Mouse (Mus musculus): Measurements from ENCODE around the gene Cdk5r2. TPM values are rescaled to one million over a fixed set of nuclear protein-coding genes. Genes with fewer than 3 reads are reported as not detected.
A peak's percentile ranks its signal among the peaks of the same experiment; 100 is the strongest.

Cdk5r2 gene
- polyA plus RNA-seq, 1 experiment from 2014 or later: not detected

- Histone ChIP-seq H3K36me3 (ENCODE audit: insufficient read depth) (no peaks in the 10 kb centered on the region), H3K4me1 (ENCODE audit: insufficient read depth) (no peaks in the 10 kb centered on the region), H3K9ac (no peak overlapping the region; the same call in 1 of the 2 replicates), H3K4me2 (peak overlapping the region; percentile 55), H3K4me3 (ENCODE audit: low read depth, low read length) (peak overlapping the region; percentile 25; the same call in 1 of the 2 replicates), H3K9me3 (ENCODE audit: low read depth, low read length) (no peaks in the 10 kb centered on the region), H3K27ac (ENCODE audit: low read depth) (no peak overlapping the region), H3K27me3 (ENCODE audit: insufficient read depth, low read length) (peaks cover 80% of the 10 kb centered on the region)
- DNase-seq: no peak
- under 1% methylated on average over 73 of the region's 74 CpGs for WGBS
- ATAC-seq (ENCODE audit: insufficient read depth): no peak
- TF ChIP-seq CTCF (IDR thresholded peaks at IDR 0.05; ENCODE audit: low read depth): no peak
These were observed 27.5 kb downstream of the Cdk5r2 start for GRCm38 (mm10) chr1:74882055-74882734.

DNA sequence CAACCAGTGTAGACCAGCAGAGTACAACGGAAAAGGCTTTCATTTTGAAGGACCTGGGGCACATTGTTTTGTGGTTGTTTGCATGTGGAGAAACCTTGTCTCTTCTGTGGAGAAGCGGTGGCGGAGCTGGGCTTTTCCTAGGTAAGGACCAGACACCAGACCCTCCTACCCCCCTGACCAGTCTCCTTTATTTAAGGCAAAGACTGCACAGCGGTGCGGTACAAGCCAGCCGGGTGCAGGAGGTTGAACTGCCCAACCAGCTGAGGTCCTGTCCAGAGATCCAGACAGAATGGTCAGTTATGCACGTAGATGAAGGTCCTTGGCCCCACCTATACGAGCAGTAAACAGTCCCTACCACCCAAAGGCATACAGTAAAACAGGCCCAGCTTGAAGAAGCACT is 28.1 kb downstream of the Cdk5r2 start:
- ATAC-seq (ENCODE audit: insufficient read depth) (no peak), DNase-seq (no peak)
- WGBS: 6% methylated on average over 8 of the region's 8 CpGs
- H3K9me3 ChIP-seq (ENCODE audit: low read depth, low read length): no peaks in the 10 kb centered on the region
- H3K27me3 ChIP-seq (ENCODE audit: insufficient read depth, low read length): peaks cover 81% of the 10 kb centered on the region
- peak overlapping the region; percentile 55; the same call in 1 of the 2 replicates for H3K4me2 ChIP-seq
- H3K27ac ChIP-seq (ENCODE audit: low read depth): no peak overlapping the region
- TF ChIP-seq CTCF (IDR thresholded peaks at IDR 0.05; ENCODE audit: low read depth): no peak
- H3K4me3 ChIP-seq (ENCODE audit: low read depth, low read length): peak overlapping the region; percentile 25; the same call in 1 of the 2 replicates
- H3K36me3 ChIP-seq (ENCODE audit: insufficient read depth): no peaks in the 10 kb centered on the region
- no peak overlapping the region; the same call in 1 of the 2 replicates for H3K9ac ChIP-seq
- no peaks in the 10 kb centered on the region for H3K4me1 ChIP-seq (ENCODE audit: insufficient read depth)

- Histone ChIP-seq H3K27ac (ENCODE audit: low read depth) (no peak overlapping the region), H3K27me3 (ENCODE audit: insufficient read depth, low read length) (peaks cover 86% of the 10 kb centered on the region), H3K4me2 (no peak overlapping the region), H3K4me1 (ENCODE audit: insufficient read depth) (no peaks in the 10 kb centered on the region), H3K36me3 (ENCODE audit: insufficient read depth) (no peaks in the 10 kb centered on the region), H3K9ac (no peak overlapping the region), H3K4me3 (ENCODE audit: low read depth, low read length) (no peak overlapping the region), H3K9me3 (ENCODE audit: low read depth, low read length) (no peaks in the 10 kb centered on the region)
- DNase-seq (no peak), ATAC-seq (ENCODE audit: insufficient read depth) (no peak)
- WGBS: 4% methylated on average over 5 of the region's 5 CpGs
- no peak for TF ChIP-seq CTCF (IDR thresholded peaks at IDR 0.05; ENCODE audit: low read depth)
These were observed 28.7 kb downstream of the Cdk5r2 start for GRCm38 (mm10) chr1:74883441-74883840.

- DNase-seq (peak; percentile 35), ATAC-seq (ENCODE audit: insufficient read depth) (no peak)
- Histone ChIP-seq H3K27ac (ENCODE audit: low read depth) (no peak overlapping the region), H3K4me2 (peak overlapping the region; percentile 56), H3K4me3 (ENCODE audit: low read depth, low read length) (peak overlapping the region; percentile 28), H3K9me3 (ENCODE audit: low read depth, low read length) (no peaks in the 10 kb centered on the region), H3K27me3 (ENCODE audit: insufficient read depth, low read length) (peaks cover 82% of the 10 kb centered on the region), H3K36me3 (ENCODE audit: insufficient read depth) (no peaks in the 10 kb centered on the region), H3K4me1 (ENCODE audit: insufficient read depth) (no peaks in the 10 kb centered on the region), H3K9ac (no peak overlapping the region)
- WGBS: under 1% methylated on average over 57 of the region's 57 CpGs
- no peak for TF ChIP-seq CTCF (IDR thresholded peaks at IDR 0.05; ENCODE audit: low read depth)
These were observed 29.7 kb downstream of the Cdk5r2 start for GRCm38 (mm10) chr1:74884196-74885141.

DNA sequence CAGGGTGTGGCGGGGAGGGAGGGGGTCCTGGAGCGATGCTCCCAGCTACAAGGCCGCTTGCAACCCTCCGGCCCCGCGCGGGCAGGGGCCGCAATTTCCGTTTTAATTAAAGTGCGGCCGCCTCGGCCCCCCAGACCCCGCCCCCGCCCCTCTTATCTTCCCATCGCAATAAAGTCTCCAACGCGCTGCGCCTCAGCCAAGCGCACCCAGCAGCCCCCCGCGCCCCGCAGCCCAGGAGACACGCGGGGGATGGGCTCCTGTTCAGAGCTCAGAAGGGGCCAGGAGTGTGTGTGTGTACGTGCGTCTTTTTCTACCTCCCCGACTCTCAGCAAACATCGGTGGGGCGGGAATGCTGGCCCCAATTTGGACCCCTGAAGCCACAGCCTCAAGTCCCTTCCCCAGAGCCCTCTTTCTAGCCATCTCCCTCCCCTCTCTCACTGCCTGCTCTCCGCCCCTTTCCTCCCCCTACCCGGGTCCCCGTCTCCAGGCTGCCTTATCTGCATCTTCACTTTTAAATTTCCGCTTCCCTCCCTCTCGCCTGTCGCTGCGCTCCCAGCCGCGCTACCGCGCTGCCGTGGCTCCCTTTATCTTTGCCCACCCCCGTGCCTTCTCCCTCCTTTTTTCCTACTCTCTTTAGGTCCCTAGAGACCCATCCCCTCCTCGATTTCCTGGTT is 30.8 kb downstream of the Cdk5r2 start, which contains the start of gene Fev:
Gene Fev, minus strand, starts transcription at position 51 of the 674 bp plus-strand sequence.
- Histone ChIP-seq H3K4me1 (ENCODE audit: insufficient read depth) (no peaks in the 10 kb centered on the region), H3K36me3 (ENCODE audit: insufficient read depth) (no peaks in the 10 kb centered on the region), H3K4me2 (peak within 1 kb of the TSS; percentile 56), H3K27ac (ENCODE audit: low read depth) (no peak within 1 kb of the TSS), H3K9me3 (ENCODE audit: low read depth, low read length) (no peaks in the 10 kb centered on the region), H3K27me3 (ENCODE audit: insufficient read depth, low read length) (peaks cover 87% of the 10 kb centered on the region), H3K9ac (no peak within 1 kb of the TSS), H3K4me3 (ENCODE audit: low read depth, low read length) (peak within 1 kb of the TSS; percentile 28)
- no peak for TF ChIP-seq CTCF (IDR thresholded peaks at IDR 0.05; ENCODE audit: low read depth)
- under 1% methylated on average over 43 of the region's 43 CpGs for WGBS
- ATAC-seq (ENCODE audit: insufficient read depth) (no peak), DNase-seq (peak; percentile 23)

- Histone ChIP-seq H3K36me3 (ENCODE audit: insufficient read depth) (no peaks in the 10 kb centered on the region), H3K4me3 (ENCODE audit: low read depth, low read length) (no peak overlapping the region), H3K9ac (no peak overlapping the region), H3K27me3 (ENCODE audit: insufficient read depth, low read length) (peaks cover 79% of the 10 kb centered on the region), H3K27ac (ENCODE audit: low read depth) (no peak overlapping the region), H3K4me2 (no peak overlapping the region), H3K4me1 (ENCODE audit: insufficient read depth) (no peaks in the 10 kb centered on the region), H3K9me3 (ENCODE audit: low read depth, low read length) (no peaks in the 10 kb centered on the region)
- DNase-seq (peak; percentile 87), ATAC-seq (ENCODE audit: insufficient read depth) (no peak)
- no peak for TF ChIP-seq CTCF (IDR thresholded peaks at IDR 0.05; ENCODE audit: low read depth)
- WGBS: 9% methylated on average over 8 of the region's 8 CpGs
These were observed 36.8 kb downstream of the Cdk5r2 start for GRCm38 (mm10) chr1:74891513-74891912.
